ENCODE assay signal across 8 mouse cellular contexts in genomic region chr5:45668831-45669230, GRCm38 (mm10). TPM values are rescaled to one million over a fixed set of nuclear protein-coding genes. Genes with fewer than 3 reads are reported as not detected.
DNase-seq lines count a peak whose midpoint lies in the region; ATAC-seq and TF ChIP-seq lines count a peak whose summit lies in the region.

No protein-coding gene starts in this region.

- TF ChIP-seq CTCF in lung, embryonic 14.5 days (IDR thresholded peaks at IDR 0.05; ENCODE audit: low read depth), result no peak
- no peak for TF ChIP-seq CTCF in bone marrow, adult 2 months (IDR thresholded peaks at IDR 0.05; ENCODE audit: control insufficient read depth, insufficient read depth, low read length)
- TF ChIP-seq CTCF in olfactory bulb, adult 2 months (IDR thresholded peaks at IDR 0.05; ENCODE audit: insufficient read depth, low read depth, low read length), result no peak

- intact Hi-C loops in gastrocnemius, postnatal 14 days (cut with DNase I; ENCODE audit: low total_unique reads), result loop anchor here (5.0 kb wide), 2 partner anchors 137 to 197 kb away; no protein-coding TSS in a partner anchor

- H3K27me3 ChIP-seq in lung, embryonic 14.5 days (ENCODE audit: insufficient read depth, low read length), result no peaks in the 10 kb centered on the region
- H3K27me3 ChIP-seq in limb, embryonic 13.5 days, result no peaks in the 10 kb centered on the region

- H3K36me3 ChIP-seq in lung, embryonic 14.5 days (ENCODE audit: insufficient read depth), result peaks cover 8% of the 10 kb centered on the region; the same call in 1 of the 2 replicates
- no peaks in the 10 kb centered on the region for H3K36me3 ChIP-seq in limb, embryonic 13.5 days

- peak; percentile 23 for DNase-seq in lung, embryonic 14.5 days
- DNase-seq in lung, postnatal 36 days, result no peak
- DNase-seq in urinary bladder, adult 2 months (ENCODE audit: low spot score), result no peak
- DNase-seq in gastrocnemius, postnatal 14 days, result no peak

- peak overlapping the region; percentile 80 for H3K4me3 ChIP-seq in lung, embryonic 14.5 days (ENCODE audit: low read depth, low read length)
- H3K4me3 ChIP-seq in bone marrow, adult 2 months (replicated peaks; ENCODE audit: control insufficient read depth, low read depth, low read length), result peak overlapping the region; percentile 93
- peak overlapping the region; percentile 83 for H3K4me3 ChIP-seq in limb, embryonic 13.5 days
- H3K4me3 ChIP-seq in olfactory bulb, adult 2 months (ENCODE audit: insufficient read depth, low read depth, low read length), result peak overlapping the region; percentile 61; the same call in 1 of the 2 replicates

- WGBS in lung, embryonic 14.5 days, result 1% methylated on average over 3 of the region's 3 CpGs
- 2% methylated on average over 3 of the region's 3 CpGs for WGBS in bone marrow, adult 2 months
- WGBS in limb, embryonic 13.5 days, result under 1% methylated on average over 3 of the region's 3 CpGs
- 0% methylated on average over 3 of the region's 3 CpGs for WGBS in olfactory bulb, adult 2 months

- H3K9ac ChIP-seq in lung, embryonic 14.5 days, result peak overlapping the region; percentile 73
- H3K9ac ChIP-seq in limb, embryonic 13.5 days, result peak overlapping the region; percentile 84

- no peaks in the 10 kb centered on the region for H3K4me1 ChIP-seq in lung, embryonic 14.5 days (ENCODE audit: insufficient read depth)
- H3K4me1 ChIP-seq in bone marrow, adult 2 months (ENCODE audit: control insufficient read depth, insufficient read depth, low read length), result no peaks in the 10 kb centered on the region; the same call in 1 of the 2 replicates
- H3K4me1 ChIP-seq in limb, embryonic 13.5 days, result peaks cover 13% of the 10 kb centered on the region
- H3K4me1 ChIP-seq in olfactory bulb, adult 2 months (ENCODE audit: control insufficient read depth, insufficient read depth, low read length), result 0 out of 2 replicates have a peak, but pooled peaks cover 4% of the 10 kb centered on the region

- H3K27ac ChIP-seq in lung, embryonic 14.5 days (ENCODE audit: low read depth), result peak overlapping the region; percentile 85
- no peak overlapping the region for H3K27ac ChIP-seq in bone marrow, adult 2 months (ENCODE audit: control insufficient read depth, insufficient read depth, low read depth, low read length, poor library complexity)
- 0 out of 2 replicates have a peak overlapping the region, but pooled peaks have one; percentile 70 for H3K27ac ChIP-seq in limb, embryonic 13.5 days
- no peak overlapping the region for H3K27ac ChIP-seq in olfactory bulb, adult 2 months (ENCODE audit: insufficient read depth, low read depth, low read length)

- H3K4me2 ChIP-seq in lung, embryonic 14.5 days, result peak overlapping the region; percentile 82
- peak overlapping the region; percentile 74 for H3K4me2 ChIP-seq in limb, embryonic 13.5 days (replicated peaks)

- no peaks in the 10 kb centered on the region for H3K9me3 ChIP-seq in lung, embryonic 14.5 days (ENCODE audit: low read depth, low read length)
- H3K9me3 ChIP-seq in limb, embryonic 13.5 days, result no peaks in the 10 kb centered on the region

- TF ChIP-seq POLR2A in bone marrow, adult 2 months (IDR thresholded peaks at IDR 0.05; ENCODE audit: borderline replicate concordance, control insufficient read depth, low read depth, low read length), result no peak
- TF ChIP-seq POLR2A in olfactory bulb, adult 2 months (IDR thresholded peaks at IDR 0.05; ENCODE audit: insufficient read depth, low read depth, low read length), result no peak

- ATAC-seq in lung, embryonic 14.5 days (ENCODE audit: insufficient read depth), result peak; percentile 14; the same call in 1 of the 2 replicates
- ATAC-seq in erythroid progenitor cell, adult 5-6 weeks (replicated peaks; ENCODE audit: low FRiP score, poor library complexity, severe bottlenecking), result peak; percentile 37
- ATAC-seq in limb, embryonic 13.5 days (ENCODE audit: low FRiP score, low read depth), result 0 out of 2 replicates have a peak, but pooled peaks have one; percentile 21

RNA-seq across cellular contexts. Expression of gene Ncapg, which starts 0.9 kb away (rescaled TPM):
- 83.0 and 86.6 TPM in 2 replicates for polyA plus RNA-seq in lung, embryonic 14.5 days (2014; fragmentation: Nextera tagmentation; extraction: Ambion mirVana)
- polyA plus RNA-seq in bone marrow, adult 2 months (2011; ENCODE audit: insufficient read depth, insufficient read length, low replicate concordance, missing spikeins), result 59.3 and 90.9 TPM in 2 replicates
- 382 and 401 TPM in 2 replicates for total RNA-seq in erythroid progenitor cell, adult 5-6 weeks (2015; ENCODE audit: low replicate concordance)
- total RNA-seq in erythroid progenitor cell, adult 5-6 weeks (2017; ENCODE audit: low replicate concordance), result 362 and 411 TPM in 2 replicates
- polyA plus RNA-seq in limb, embryonic 13.5 days (2015; fragmentation: Nextera tagmentation; extraction: Ambion mirVana), result 48.2 and 49.7 TPM in 2 replicates
- polyA plus RNA-seq in olfactory bulb, adult 2 months (2012; ENCODE audit: insufficient read depth, insufficient read length, low replicate concordance, missing spikeins), result not detected in 2 replicates
- 0.97 and 1.2 TPM in 2 replicates for polyA plus RNA-seq in urinary bladder, adult 2 months (2012; rRNA removed)
- 1 to 10 TPM; 1.7 to 1.8 TPM for total RNA-seq in gastrocnemius, postnatal 14 days (2021)

RNA-seq across cellular contexts. Expression of gene Fam184b, which starts 29.4 kb away (rescaled TPM):
- polyA plus RNA-seq in lung, embryonic 14.5 days (2014; fragmentation: Nextera tagmentation; extraction: Ambion mirVana), result 0.15 and 0.28 TPM in 2 replicates
- polyA plus RNA-seq in bone marrow, adult 2 months (2011; ENCODE audit: insufficient read depth, insufficient read length, low replicate concordance, missing spikeins), result not detected in 2 replicates
- total RNA-seq in erythroid progenitor cell, adult 5-6 weeks (2015; ENCODE audit: low replicate concordance), result not detected in 2 replicates
- not detected in 2 replicates for total RNA-seq in erythroid progenitor cell, adult 5-6 weeks (2017; ENCODE audit: low replicate concordance)
- polyA plus RNA-seq in limb, embryonic 13.5 days (2015; fragmentation: Nextera tagmentation; extraction: Ambion mirVana), result 2.1 and 2.6 TPM in 2 replicates
- polyA plus RNA-seq in olfactory bulb, adult 2 months (2012; ENCODE audit: insufficient read depth, insufficient read length, low replicate concordance, missing spikeins), result not detected in 2 replicates
- polyA plus RNA-seq in urinary bladder, adult 2 months (2012; rRNA removed), result 0.01 and 0.03 TPM in 2 replicates
- total RNA-seq in gastrocnemius, postnatal 14 days (2021), result 1 to 10 TPM in 1 of 2 experiments, under 1 TPM in 1; 0.51 to 1.2 TPM

Comparison
In these comparisons a context has a peak if more than half of its experiments do, and no peak if none do; other contexts are left out.
1. H3K27ac ChIP-seq: peak in lung, embryonic 14.5 days (single experiment) and limb, embryonic 13.5 days (single experiment); none in bone marrow, adult 2 months (single experiment) and olfactory bulb, adult 2 months (single experiment).
2. RNA of gene Ncapg, which starts 0.9 kb away (polyA plus RNA-seq): 59.3 to 90.9 TPM in bone marrow, adult 2 months, 83.0 to 86.6 TPM in lung, embryonic 14.5 days, 48.2 to 49.7 TPM in limb, embryonic 13.5 days and not detected in olfactory bulb, adult 2 months; 0.97 to 1.2 TPM in urinary bladder, adult 2 months; every median in the first group is over 10 times any median in the second.
3. Peak in every context shown above with its lines, with median percentiles within 50 percentile points of each other: ATAC-seq and H3K4me3 ChIP-seq.